In genomic region chr5:32460973-32461372, GRCm38 (mm10) we compare ENCODE assay signal across 9 mouse cellular contexts. TPM values are rescaled to one million over a fixed set of nuclear protein-coding genes. Genes with fewer than 3 reads are reported as not detected.
DNase-seq lines count a peak whose midpoint lies in the region; ATAC-seq and TF ChIP-seq lines count a peak whose summit lies in the region.
"Had no signal": no experiment of that assay in that cellular context is flagged by ENCODE, and none has a peak within 500 bp of the region (broad histone marks: within the 10 kb centered on the region; RNA-seq: fewer than 3 reads in every experiment).

No protein-coding gene starts in this region.

- no peaks in the 10 kb centered on the region for H3K9me3 ChIP-seq in kidney, embryonic 16.5 days (ENCODE audit: low read length)
- 0 out of 2 replicates have a peak, but pooled peaks cover 2% of the 10 kb centered on the region for H3K9me3 ChIP-seq in hindbrain, embryonic 16.5 days (ENCODE audit: control insufficient read depth, low read length)
- H3K9me3 ChIP-seq in midbrain, embryonic 15.5 days, result no peaks in the 10 kb centered on the region

- no peak overlapping the region for H3K9ac ChIP-seq in kidney, embryonic 16.5 days (replicated peaks; ENCODE audit: low read length)
- H3K9ac ChIP-seq in hindbrain, embryonic 16.5 days (ENCODE audit: low read depth, low read length), result no peak overlapping the region
- peak overlapping the region; percentile 26; the same call in 1 of the 2 replicates for H3K9ac ChIP-seq in midbrain, embryonic 15.5 days

- no peak for TF ChIP-seq CTCF in cortical plate, adult 2 months (IDR thresholded peaks at IDR 0.05; ENCODE audit: extremely low read depth, insufficient read depth, low read length)

- peaks cover 24% of the 10 kb centered on the region for H3K4me1 ChIP-seq in kidney, embryonic 16.5 days (ENCODE audit: insufficient read depth, low read length)
- H3K4me1 ChIP-seq in cortical plate, adult 2 months (ENCODE audit: control insufficient read depth, insufficient read depth, low read length), result peaks cover 4% of the 10 kb centered on the region; the same call in 1 of the 2 replicates
- H3K4me1 ChIP-seq in hindbrain, embryonic 16.5 days (ENCODE audit: control insufficient read depth, insufficient read depth, low read depth, low read length), result peaks cover 16% of the 10 kb centered on the region
- peaks cover 16% of the 10 kb centered on the region for H3K4me1 ChIP-seq in midbrain, embryonic 15.5 days

- H3K27ac ChIP-seq in kidney, embryonic 16.5 days (ENCODE audit: low read length), result no peak overlapping the region
- H3K27ac ChIP-seq in cortical plate, adult 2 months (ENCODE audit: insufficient read depth, low read length), result no peak overlapping the region
- H3K27ac ChIP-seq in hindbrain, embryonic 16.5 days (ENCODE audit: low read depth, low read length), result no peak overlapping the region
- no peak overlapping the region for H3K27ac ChIP-seq in midbrain, embryonic 15.5 days

- H3K27me3 ChIP-seq in kidney, embryonic 16.5 days (ENCODE audit: insufficient read depth, low read length), result no peaks in the 10 kb centered on the region
- H3K27me3 ChIP-seq in hindbrain, embryonic 16.5 days (replicated peaks; ENCODE audit: control insufficient read depth, insufficient read depth, low read length), result no peaks in the 10 kb centered on the region
- H3K27me3 ChIP-seq in midbrain, embryonic 15.5 days (replicated peaks), result no peaks in the 10 kb centered on the region

- H3K4me2 ChIP-seq in kidney, embryonic 16.5 days (replicated peaks; ENCODE audit: low read depth, low read length), result peak overlapping the region; percentile 54
- H3K4me2 ChIP-seq in hindbrain, embryonic 16.5 days (ENCODE audit: low read length), result peak overlapping the region; percentile 62
- peak overlapping the region; percentile 82 for H3K4me2 ChIP-seq in midbrain, embryonic 15.5 days

- no peak for DNase-seq in kidney, postnatal 4 days
- no peak for DNase-seq in kidney, adult 11 months
- no peak for DNase-seq in B cell, adult 2 months
- no peak for DNase-seq in lung, postnatal 10 days

- no peak for TF ChIP-seq POLR2A in cortical plate, adult 2 months (IDR thresholded peaks at IDR 0.05; ENCODE audit: extremely low read depth, insufficient read depth, low read length)

- no peak for ATAC-seq in kidney, embryonic 16.5 days (ENCODE audit: low FRiP score, low TSS enrichment)
- ATAC-seq in hindbrain, embryonic 16.5 days, result no peak
- ATAC-seq in midbrain, embryonic 15.5 days (replicated peaks), result no peak
- ATAC-seq: inflammation-experienced regulatory T-cells, adult 6 months had no signal

- 28% methylated on average over 2 of the region's 2 CpGs for WGBS in kidney, embryonic 16.5 days
- WGBS in hindbrain, embryonic 16.5 days, result 44% methylated on average over 2 of the region's 2 CpGs
- 38% methylated on average over 2 of the region's 2 CpGs for WGBS in midbrain, embryonic 15.5 days

- H3K36me3 ChIP-seq in kidney, embryonic 16.5 days (ENCODE audit: insufficient read depth, low read length), result no peaks in the 10 kb centered on the region
- no peaks in the 10 kb centered on the region for H3K36me3 ChIP-seq in hindbrain, embryonic 16.5 days (ENCODE audit: control insufficient read depth, insufficient read depth, low read length)
- H3K36me3 ChIP-seq in midbrain, embryonic 15.5 days (replicated peaks), result no peaks in the 10 kb centered on the region

- peak overlapping the region; percentile 27 for H3K4me3 ChIP-seq in kidney, embryonic 16.5 days (ENCODE audit: low read length)
- H3K4me3 ChIP-seq in cortical plate, adult 2 months (ENCODE audit: insufficient read depth, low read length), result peak overlapping the region; percentile 24; the same call in 1 of the 2 replicates
- H3K4me3 ChIP-seq in hindbrain, embryonic 16.5 days (ENCODE audit: low read length), result peak overlapping the region; percentile 30
- peak overlapping the region; percentile 16 for H3K4me3 ChIP-seq in midbrain, embryonic 15.5 days

RNA-seq across cellular contexts. Expression of gene Ppp1cb, which starts 2.3 kb away (rescaled TPM):
- polyA plus RNA-seq in kidney, embryonic 16.5 days (2015; fragmentation: Nextera tagmentation; extraction: Ambion mirVana), result 190 and 195 TPM in 2 replicates
- 241 and 252 TPM in 2 replicates for polyA plus RNA-seq in cortical plate, adult 2 months (2012; rRNA removed)
- 178 and 187 TPM in 2 replicates for polyA plus RNA-seq in hindbrain, embryonic 16.5 days (2015; fragmentation: Nextera tagmentation; extraction: Ambion mirVana)
- polyA plus RNA-seq in midbrain, embryonic 15.5 days (2015; fragmentation: Nextera tagmentation; extraction: Ambion mirVana), result 195 and 199 TPM in 2 replicates
